Mouse (Mus musculus): ENCODE measurements at regions not wholly inside any gene's neighbourhood (a gene's known extent, or its start where the extent isn't known, plus 50 kb on each side); places are given as distances from the start of the nearest gene placed in this dataset.

DNA sequence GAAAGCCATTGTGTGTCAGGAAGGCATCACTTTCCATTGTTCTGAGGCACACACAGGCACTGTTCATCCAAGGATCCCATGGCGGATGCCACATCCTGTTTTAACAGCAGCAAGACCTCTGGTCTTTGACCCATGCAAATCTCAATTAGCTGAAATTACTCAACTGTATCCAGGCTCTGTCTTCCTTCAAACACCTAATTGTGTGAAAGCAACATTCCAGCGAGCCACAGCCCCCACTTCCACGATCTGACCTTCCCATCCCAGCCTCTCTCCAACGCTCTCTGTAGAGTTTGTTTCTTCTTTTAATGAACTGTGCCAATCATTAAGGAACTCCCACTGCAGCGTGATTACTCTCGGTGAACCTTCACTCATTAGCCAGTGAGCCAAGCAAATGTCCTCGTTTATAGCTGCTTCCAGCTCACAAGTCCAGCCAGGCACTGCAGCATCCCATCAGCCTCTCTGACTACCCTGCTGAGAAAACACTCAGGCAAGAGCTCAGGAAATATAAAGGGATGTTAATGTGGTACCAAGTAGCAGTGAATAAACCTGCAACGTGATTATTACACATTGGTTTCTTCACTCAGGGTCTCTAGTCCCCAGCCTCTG is 136.7 kb downstream of the Hs3st3b1 start:
- TF ChIP-seq FLI1 (IDR thresholded peaks at IDR 0.05; ENCODE audit: low read length) (no peak), GATA1 (IDR thresholded peaks at IDR 0.05; ENCODE audit: borderline replicate concordance, low read length) (no peak)
- Histone ChIP-seq H3K4me1 (no peaks in the 10 kb centered on the region), H3K9me3 (peaks cover 41% of the 10 kb centered on the region)

DNA sequence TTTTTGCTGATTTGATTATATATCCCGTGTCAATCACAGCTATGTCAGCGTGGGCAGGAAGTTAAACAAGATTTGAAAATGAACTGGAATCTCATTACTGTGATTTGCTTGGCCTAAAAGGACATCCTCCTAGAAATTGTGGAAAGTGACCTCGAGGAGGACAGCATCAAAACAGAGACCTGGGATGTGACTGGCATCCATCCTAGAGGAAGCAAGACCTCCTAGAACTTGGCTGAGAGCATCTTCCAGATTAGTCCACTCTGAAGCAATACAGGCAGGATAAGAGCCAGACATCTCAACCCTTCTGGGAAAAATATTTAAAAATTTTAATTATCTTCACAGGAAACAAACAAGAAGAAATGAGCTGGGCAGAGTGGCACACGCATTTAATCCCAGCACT is 136.1 kb downstream of the Hs3st3b1 start:
- Histone ChIP-seq H3K9me3 (peaks cover 37% of the 10 kb centered on the region), H3K27me3 (replicated peaks) (no peaks in the 10 kb centered on the region), H3K4me1 (no peaks in the 10 kb centered on the region), H3K36me3 (replicated peaks; ENCODE audit: low read length) (no peaks in the 10 kb centered on the region), H3K4me3 (replicated peaks) (no peak overlapping the region)
- TF ChIP-seq FLI1 (IDR thresholded peaks at IDR 0.05; ENCODE audit: low read length): no peak

More for the DNA sequence above, 136.7 kb downstream of the Hs3st3b1 start:
- H3K36me3 ChIP-seq (replicated peaks; ENCODE audit: low read length): no peaks in the 10 kb centered on the region
- no peaks in the 10 kb centered on the region for H3K27me3 ChIP-seq (replicated peaks)
- H3K4me3 ChIP-seq (replicated peaks): no peak overlapping the region

GRCm38 (mm10) chr11:63789473-63790120 is 132.5 kb downstream of the Hs3st3b1 start:
- no peak for TF ChIP-seq FLI1 (IDR thresholded peaks at IDR 0.05; ENCODE audit: low read length)
- no peak for TF ChIP-seq GATA1 (IDR thresholded peaks at IDR 0.05; ENCODE audit: borderline replicate concordance, low read length)
- H3K4me1 ChIP-seq: no peaks in the 10 kb centered on the region
- peaks cover 53% of the 10 kb centered on the region for H3K9me3 ChIP-seq
- H3K27me3 ChIP-seq (replicated peaks): no peaks in the 10 kb centered on the region
- no peak overlapping the region for H3K4me3 ChIP-seq (replicated peaks)
- no peaks in the 10 kb centered on the region for H3K36me3 ChIP-seq (replicated peaks; ENCODE audit: low read length)

- Histone ChIP-seq H3K27me3 (replicated peaks) (no peaks in the 10 kb centered on the region), H3K36me3 (replicated peaks; ENCODE audit: low read length) (no peaks in the 10 kb centered on the region), H3K9me3 (peaks cover 46% of the 10 kb centered on the region), H3K4me1 (no peaks in the 10 kb centered on the region), H3K4me3 (replicated peaks) (no peak overlapping the region)
- TF ChIP-seq FLI1 (IDR thresholded peaks at IDR 0.05; ENCODE audit: low read length): no peak
- no peak for TF ChIP-seq GATA1 (IDR thresholded peaks at IDR 0.05; ENCODE audit: borderline replicate concordance, low read length)
These were observed 130.9 kb downstream of the Hs3st3b1 start for GRCm38 (mm10) chr11:63791004-63791862.

GRCm38 (mm10) chr11:63793732-63794503 is 128.2 kb downstream of the Hs3st3b1 start:
- Histone ChIP-seq H3K36me3 (replicated peaks; ENCODE audit: low read length) (no peaks in the 10 kb centered on the region), H3K9me3 (peaks cover 34% of the 10 kb centered on the region), H3K4me1 (no peaks in the 10 kb centered on the region), H3K4me3 (replicated peaks) (no peak overlapping the region), H3K27me3 (replicated peaks) (no peaks in the 10 kb centered on the region)
- TF ChIP-seq FLI1 (IDR thresholded peaks at IDR 0.05; ENCODE audit: low read length) (no peak), GATA1 (IDR thresholded peaks at IDR 0.05; ENCODE audit: borderline replicate concordance, low read length) (no peak)

DNA sequence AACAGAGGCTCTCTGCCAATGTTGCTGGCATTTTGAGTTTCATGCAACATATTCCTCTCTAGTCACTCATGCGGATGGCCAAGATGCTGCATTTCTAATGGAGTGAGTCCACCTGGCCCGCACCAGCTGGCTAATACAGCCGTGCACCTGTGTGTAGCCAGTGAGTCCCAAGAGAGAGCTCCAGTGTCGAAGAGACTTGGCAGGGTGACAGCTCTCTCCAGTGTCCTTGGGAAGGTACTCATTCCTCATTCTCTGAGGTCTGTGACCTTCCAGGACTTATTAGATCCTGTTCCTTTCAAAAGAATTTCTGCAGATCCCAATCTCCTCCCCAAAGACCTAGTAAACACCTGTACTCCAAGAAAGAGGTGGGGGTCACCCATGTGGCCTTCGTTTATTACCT is 109.9 kb downstream of the Hs3st3b1 start:
- no peaks in the 10 kb centered on the region for H3K9me3 ChIP-seq
- TF ChIP-seq FLI1 (IDR thresholded peaks at IDR 0.05; ENCODE audit: low read length) (no peak), GATA1 (IDR thresholded peaks at IDR 0.05; ENCODE audit: borderline replicate concordance, low read length) (no peak)

GRCm38 (mm10) chr11:63822847-63823246 is 99.2 kb downstream of the Hs3st3b1 start:
- no peak overlapping the region for H3K4me3 ChIP-seq (replicated peaks)
- peaks cover 7% of the 10 kb centered on the region for H3K9me3 ChIP-seq
- H3K36me3 ChIP-seq (replicated peaks; ENCODE audit: low read length): no peaks in the 10 kb centered on the region
- TF ChIP-seq FLI1 (IDR thresholded peaks at IDR 0.05; ENCODE audit: low read length) (no peak), GATA1 (IDR thresholded peaks at IDR 0.05; ENCODE audit: borderline replicate concordance, low read length) (no peak)
- H3K27me3 ChIP-seq (replicated peaks): no peaks in the 10 kb centered on the region
- no peaks in the 10 kb centered on the region for H3K4me1 ChIP-seq

More for the DNA sequence above, 109.9 kb downstream of the Hs3st3b1 start:
- Histone ChIP-seq H3K27me3 (replicated peaks) (no peaks in the 10 kb centered on the region), H3K4me3 (replicated peaks) (no peak overlapping the region), H3K4me1 (no peaks in the 10 kb centered on the region), H3K36me3 (replicated peaks; ENCODE audit: low read length) (no peaks in the 10 kb centered on the region)

- Histone ChIP-seq H3K36me3 (replicated peaks; ENCODE audit: low read length) (no peaks in the 10 kb centered on the region), H3K27me3 (replicated peaks) (no peaks in the 10 kb centered on the region), H3K9me3 (peaks cover 11% of the 10 kb centered on the region), H3K4me1 (no peaks in the 10 kb centered on the region), H3K4me3 (replicated peaks) (no peak overlapping the region)
- no peak for TF ChIP-seq GATA1 (IDR thresholded peaks at IDR 0.05; ENCODE audit: borderline replicate concordance, low read length)
- no peak for TF ChIP-seq FLI1 (IDR thresholded peaks at IDR 0.05; ENCODE audit: low read length)
These were observed 94.8 kb downstream of the Hs3st3b1 start for GRCm38 (mm10) chr11:63827271-63827762.

DNA sequence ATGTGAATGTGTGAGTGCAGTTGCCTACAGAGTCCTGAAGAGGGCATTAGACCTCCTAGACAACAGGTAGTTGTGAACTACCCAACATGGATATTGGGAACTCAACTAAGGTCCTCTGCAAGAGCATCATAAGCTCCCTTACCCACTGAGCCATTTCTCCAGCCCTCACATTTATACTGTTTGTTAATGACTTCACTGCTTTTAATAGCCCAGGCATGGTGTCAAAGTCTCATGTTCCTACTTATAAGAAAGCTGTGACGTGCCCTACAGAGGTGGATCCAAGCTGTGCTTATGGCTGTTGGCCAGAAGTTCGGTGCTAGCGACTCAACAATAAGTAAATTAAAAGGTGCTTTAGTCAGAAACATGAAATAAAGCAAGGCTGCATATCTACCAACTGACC is 88.6 kb downstream of the Hs3st3b1 start:
- no peaks in the 10 kb centered on the region for H3K4me1 ChIP-seq
- TF ChIP-seq GATA1 (IDR thresholded peaks at IDR 0.05; ENCODE audit: borderline replicate concordance, low read length) (no peak), FLI1 (IDR thresholded peaks at IDR 0.05; ENCODE audit: low read length) (no peak)
- no peaks in the 10 kb centered on the region for H3K27me3 ChIP-seq (replicated peaks)
- H3K4me3 ChIP-seq (replicated peaks): no peak overlapping the region
- H3K36me3 ChIP-seq (replicated peaks; ENCODE audit: low read length): no peaks in the 10 kb centered on the region
- H3K9me3 ChIP-seq: peaks cover 2% of the 10 kb centered on the region; the same call in 1 of the 2 replicates
